Mouse (Mus musculus) ovary, adult 2 months (tissue): ENCODE results near the gene Gm16503. TPM values are rescaled to one million over a fixed set of nuclear protein-coding genes. Genes with fewer than 3 reads are reported as not detected.

Experiments
- polyA plus RNA-seq: library from polyadenylated mRNA; depleted of rRNA; stranded (reverse); fragments of >200 nt; gene quantifications from 2 replicates; pipeline ENCODE4 v1.2.3, GENCODE M21; 2012; rRNA removed

Gm16503 gene
- polyA plus RNA-seq: 0.03 TPM in 1 of 2 replicates, not detected in the other

DNA sequence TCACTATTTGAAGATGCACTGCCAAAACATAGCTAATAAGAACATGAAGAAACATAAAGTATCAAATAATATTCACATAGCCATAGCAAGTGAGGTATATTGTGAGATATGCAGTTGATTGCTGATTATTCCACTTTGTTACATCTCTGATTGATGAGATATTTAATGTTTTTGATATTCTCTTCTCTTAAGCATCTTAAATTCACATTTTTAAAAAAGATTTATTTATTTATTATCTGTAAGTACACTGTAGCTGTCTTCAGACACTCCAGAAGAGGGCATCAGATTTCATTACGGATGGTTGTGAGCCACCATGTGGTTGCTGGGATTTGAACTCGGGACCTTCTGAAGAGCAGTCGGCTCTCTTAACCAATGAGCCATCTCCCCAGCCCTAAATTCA, at the start of gene Gm16503:
Gm16503 (plus strand) TSS at position 301 of the 400 bp plus-strand sequence.

DNA sequence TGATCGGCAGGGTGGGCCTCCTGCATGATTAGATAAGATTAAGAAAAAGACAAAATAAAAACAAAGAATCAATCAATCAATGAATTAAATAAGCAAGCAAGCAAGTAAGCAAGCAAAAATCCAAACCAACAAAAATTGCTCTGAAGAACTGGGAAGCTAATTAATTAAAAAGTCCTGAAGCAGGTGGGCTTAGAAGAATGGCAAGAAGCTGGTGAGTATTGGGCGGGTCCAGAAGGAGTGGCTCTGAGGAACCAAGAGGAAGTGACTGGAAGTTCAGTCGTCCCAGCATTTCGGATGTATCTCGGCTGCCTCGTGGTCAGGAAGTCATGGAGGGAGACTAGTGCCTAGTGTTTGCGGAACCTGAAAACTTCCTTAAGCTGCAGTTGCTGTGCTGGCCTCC, 47.9 kb upstream of the Gm16503 start, which contains the start of gene Zfp982:
Zfp982 (plus strand) TSS at position 301 of the 400 bp plus-strand sequence.

DNA sequence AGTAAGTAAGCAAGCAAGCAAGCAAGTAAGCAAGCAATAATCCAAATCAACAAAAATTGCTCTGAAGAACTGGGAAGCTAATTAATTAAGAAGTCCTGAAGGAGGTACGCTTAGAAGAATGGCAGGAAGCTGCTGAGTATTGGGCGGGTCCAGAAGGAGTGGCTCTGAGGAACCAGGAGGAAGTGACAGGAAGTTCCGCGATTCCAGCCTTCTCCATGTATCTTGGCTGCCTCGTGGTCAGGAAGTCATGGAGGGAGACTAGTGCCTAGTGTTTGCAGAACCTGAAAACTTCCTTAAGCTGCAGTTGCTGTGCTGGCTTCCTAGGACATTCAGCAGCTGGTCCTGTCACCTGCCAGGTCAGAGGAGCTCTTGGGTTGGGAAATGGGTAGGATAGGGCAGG, 13.1 kb downstream of the Gm16503 start, which contains the start of gene Zfp985:
Zfp985 (plus strand) TSS at position 207 of the 400 bp plus-strand sequence.

Other genes starting within 250 kb of the Gm16503 start
- gene Zfp988, start 234.5 kb upstream of the Gm16503 start, polyA plus RNA-seq: not detected in 2 replicates
- not detected in 2 replicates for gene Zfp978, start 178.9 kb upstream of the Gm16503 start, polyA plus RNA-seq
- gene Zfp982, start 47.8 kb upstream of the Gm16503 start, polyA plus RNA-seq: not detected in 2 replicates
- not detected in 2 replicates for gene Zfp985, start 13.1 kb downstream of the Gm16503 start, polyA plus RNA-seq
- gene Zfp979, start 102.3 kb downstream of the Gm16503 start, polyA plus RNA-seq: 0.09 TPM in 1 of 2 replicates, not detected in the other
- not detected in 2 replicates for gene Zfp534, start 162.3 kb downstream of the Gm16503 start, polyA plus RNA-seq